Mouse (Mus musculus): ENCODE results near the gene Slc1a4. TPM values are rescaled to one million over a fixed set of nuclear protein-coding genes. Genes with fewer than 3 reads are reported as not detected.

Slc1a4 gene
- polyA plus RNA-seq (2015; fragmentation: Illumina TruSeq; extraction: RNeasy Lipid Tissue Mini Kit (QIAGEN cat#74804); ENCODE audit: insufficient read depth, low read depth, low replicate concordance) = 6.9 TPM

GRCm38 (mm10) chr11:20332561-20333514 is at the start of gene Slc1a4:
Gene Slc1a4 (minus strand): TSS chr11:20332713.

Other genes with a start within 250 kb of the Slc1a4 start
- gene Actr2, start 219.8 kb downstream of the Slc1a4 start, polyA plus RNA-seq (2015; fragmentation: Illumina TruSeq; extraction: RNeasy Lipid Tissue Mini Kit (QIAGEN cat#74804); ENCODE audit: insufficient read depth, low read depth, low replicate concordance) = 16.6 TPM
- gene Rab1a, start 131.3 kb downstream of the Slc1a4 start, polyA plus RNA-seq (2015; fragmentation: Illumina TruSeq; extraction: RNeasy Lipid Tissue Mini Kit (QIAGEN cat#74804); ENCODE audit: insufficient read depth, low read depth, low replicate concordance) = 31.1 TPM
- gene Cep68, start 83.3 kb downstream of the Slc1a4 start, polyA plus RNA-seq (2015; fragmentation: Illumina TruSeq; extraction: RNeasy Lipid Tissue Mini Kit (QIAGEN cat#74804); ENCODE audit: insufficient read depth, low read depth, low replicate concordance) = 4.2 TPM
- gene Sertad2, start 210.5 kb upstream of the Slc1a4 start, polyA plus RNA-seq (2015; fragmentation: Illumina TruSeq; extraction: RNeasy Lipid Tissue Mini Kit (QIAGEN cat#74804); ENCODE audit: insufficient read depth, low read depth, low replicate concordance) = 2.8 TPM